Mouse (Mus musculus) stomach, postnatal 0 days (tissue): ENCODE data around the gene Zfp512. TPM values are rescaled to one million over a fixed set of nuclear protein-coding genes. Genes with fewer than 3 reads are reported as not detected.

Experiments used
- ATAC-seq: fragments of 200-750 bp; cut with Nextera tagmentation; 2 replicates; pipeline ENCODE4 v1.8.0; 2017; ENCODE audit not compliant: low FRiP score, low TSS enrichment
- DNase-seq: peaks from one replicate; pipeline ENCODE4 v3.0.0-alpha.2; 2016; ENCODE audit warnings: low spot score
- H3K27ac ChIP-seq: fragments of 300-500 bp; sonication (generic); replicated peaks from 2 replicates; pipeline ENCODE4 v1.5.1; 2014; ENCODE audit warnings: mild to moderate bottlenecking, control low read depth
- H3K27me3 ChIP-seq: fragments of 300-500 bp; sonication (generic); 2 replicates; pipeline ENCODE4 v1.6.1; 2014; ENCODE audit warnings: low read length; ENCODE audit not compliant: control insufficient read depth, insufficient read depth
- H3K36me3 ChIP-seq: fragments of 300-500 bp; sonication (generic); 2 replicates; pipeline ENCODE4 v1.6.1; 2014; ENCODE audit warnings: low read length, mixed read lengths; ENCODE audit not compliant: control insufficient read depth, insufficient read depth
- H3K4me1 ChIP-seq: fragments of 300-500 bp; sonication (generic); replicated peaks from 2 replicates; pipeline ENCODE4 v1.6.1; 2014; ENCODE audit warnings: antibody characterized with exemption; ENCODE audit not compliant: control insufficient read depth, insufficient read depth
- H3K4me2 ChIP-seq: fragments of 300-500 bp; sonication (generic); replicated peaks from 2 replicates; pipeline ENCODE4 v1.6.1; 2014; ENCODE audit warnings: low read depth, mild to moderate bottlenecking, control low read depth, moderate library complexity
- H3K4me3 ChIP-seq: fragments of 300-500 bp; sonication (generic); 2 replicates; pipeline ENCODE4 v1.5.1; 2014; ENCODE audit warnings: low read depth, low read length, control low read depth
- H3K9ac ChIP-seq: fragments of 300-500 bp; sonication (generic); 2 replicates; pipeline ENCODE4 v1.6.1; 2014; ENCODE audit warnings: mild to moderate bottlenecking, low read length, control low read depth, mixed read lengths
- H3K9me3 ChIP-seq: fragments of 300-500 bp; sonication (generic); 2 replicates; pipeline ENCODE4 v1.6.1; 2016; ENCODE audit warnings: low read length; ENCODE audit not compliant: control insufficient read depth
- CTCF ChIP-seq: IDR thresholded peaks from 2 replicates; pipeline ENCODE4 v1.5.1; 2016; ENCODE audit warnings: antibody characterized with exemption, low read depth, mild to moderate bottlenecking, moderate library complexity
- EP300 ChIP-seq: optimal IDR thresholded peaks from 2 replicates; pipeline ENCODE3; 2016; ENCODE audit warnings: antibody characterized with exemption
- WGBS: fragments of 180-500 bp; shearing (Covaris S2); extraction: QIAGEN DNeasy Blood & Tissue Kit; methylation state at CpG from one replicate; pipeline ENCODE4 v1.1.7; 2014; 5-methylcytosine and 5-hydroxymethylcytosine counted together
- polyA plus RNA-seq: library from polyadenylated mRNA; unstranded; fragments of >200 nt; fragmentation: Nextera tagmentation; extraction: Ambion mirVana; gene quantifications from 2 replicates; pipeline ENCODE4 v1.2.1, GENCODE M21; 2015

The Zfp512 gene
- polyA plus RNA-seq, 1 experiment from 2014 or later, result 13.3 TPM

DNA sequence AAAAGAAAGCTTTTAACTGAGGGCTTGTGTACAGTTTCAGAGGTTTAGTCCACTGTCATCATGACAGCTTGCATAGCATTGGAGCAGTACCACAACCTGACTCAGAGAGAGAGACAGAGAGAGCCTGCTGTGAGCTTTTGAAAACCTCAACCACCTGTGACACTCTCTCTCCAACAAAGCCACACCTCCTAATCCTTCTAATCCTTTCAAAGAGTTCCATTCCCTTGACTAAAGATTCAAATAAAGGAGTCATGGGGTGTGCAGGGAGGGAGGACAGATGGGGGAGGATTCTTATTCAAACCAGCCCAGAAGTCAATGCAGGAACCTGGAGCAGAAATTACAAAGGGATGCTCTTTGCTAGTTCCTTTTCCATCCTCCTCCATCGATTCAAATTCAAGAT lies 39.8 kb downstream of the Zfp512 start:
- H3K4me3 ChIP-seq, result no peak overlapping the region
- TF ChIP-seq EP300 (no peak), CTCF (no peak)
- 50% methylated on average over 1 of the region's 1 CpGs for WGBS
- no peaks in the 10 kb centered on the region for H3K9me3 ChIP-seq
- no peak for ATAC-seq
- H3K36me3 ChIP-seq, result no peaks in the 10 kb centered on the region
- no peaks in the 10 kb centered on the region for H3K27me3 ChIP-seq
- H3K4me1 ChIP-seq, result no peaks in the 10 kb centered on the region
- DNase-seq, result no peak
- H3K27ac ChIP-seq, result no peak overlapping the region
- no peak overlapping the region for H3K9ac ChIP-seq
- no peak overlapping the region for H3K4me2 ChIP-seq

DNA sequence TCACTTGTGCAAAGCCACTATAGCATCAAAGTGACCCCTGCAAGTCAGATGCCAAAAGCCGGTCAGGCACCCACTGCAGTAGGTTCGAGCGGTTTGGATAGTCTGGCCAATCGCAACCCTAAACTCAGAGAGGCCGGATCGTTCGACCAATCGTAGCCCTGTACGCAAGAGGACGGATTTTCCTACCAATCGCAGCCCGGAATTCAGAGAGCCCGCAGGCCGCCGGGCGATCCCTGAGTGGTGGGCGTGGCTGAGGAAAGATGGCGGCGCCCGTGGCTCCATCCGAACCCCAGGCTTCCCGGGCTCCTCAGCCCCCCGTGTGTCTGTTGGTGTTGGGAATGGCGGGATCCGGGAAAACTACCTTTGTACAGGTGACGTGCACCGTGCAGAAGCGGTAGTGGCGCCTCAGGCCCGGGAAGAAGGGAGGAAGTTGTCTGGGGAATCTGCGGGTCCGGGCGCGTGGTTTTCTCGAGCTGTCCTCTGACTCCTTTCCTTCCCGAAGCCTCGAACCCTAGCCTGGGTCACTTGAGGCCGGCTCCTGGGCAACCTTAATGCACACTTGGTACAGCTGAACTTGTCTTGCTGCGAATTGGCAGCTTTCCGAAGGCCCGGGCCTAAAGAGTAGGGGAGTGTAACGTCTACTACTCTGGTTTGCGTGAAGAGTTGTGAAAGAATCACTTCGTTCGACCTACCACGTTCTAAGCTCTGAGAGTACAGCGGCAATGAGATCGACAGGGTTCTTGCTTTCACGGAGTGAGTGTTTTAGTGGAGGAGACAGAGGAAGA lies 42.5 kb downstream of the Zfp512 start, which contains the start of gene Gpn1:
TSS of gene Gpn1 (plus strand) at position 229 of the 785 bp plus-strand sequence.
- H3K4me1 ChIP-seq, result no peaks in the 10 kb centered on the region
- no peak within 1 kb of the TSS for H3K27ac ChIP-seq
- H3K9me3 ChIP-seq, result no peaks in the 10 kb centered on the region
- H3K36me3 ChIP-seq, result 0 out of 2 replicates have a peak, but pooled peaks cover 2% of the 10 kb centered on the region
- DNase-seq, result peak; percentile 90
- peak within 1 kb of the TSS; percentile 56 for H3K9ac ChIP-seq
- TF ChIP-seq CTCF (no peak), EP300 (no peak)
- no peaks in the 10 kb centered on the region for H3K27me3 ChIP-seq
- ATAC-seq, result peak; percentile 100
- peak within 1 kb of the TSS; percentile 61 for H3K4me3 ChIP-seq
- H3K4me2 ChIP-seq, result peak within 1 kb of the TSS; percentile 76
- WGBS, result 0% methylated on average over 49 of the region's 49 CpGs

GRCm38 (mm10) chr5:31504843-31505242 lies 52.6 kb downstream of the Zfp512 start:
- no peak overlapping the region for H3K4me2 ChIP-seq
- no peaks in the 10 kb centered on the region for H3K9me3 ChIP-seq
- no peak overlapping the region for H3K9ac ChIP-seq
- no peak overlapping the region for H3K4me3 ChIP-seq
- no peaks in the 10 kb centered on the region for H3K27me3 ChIP-seq
- ATAC-seq (no peak), DNase-seq (no peak)
- no peaks in the 10 kb centered on the region for H3K4me1 ChIP-seq
- peaks cover 22% of the 10 kb centered on the region for H3K36me3 ChIP-seq
- H3K27ac ChIP-seq, result no peak overlapping the region
- TF ChIP-seq CTCF, result no peak
- no peak for TF ChIP-seq EP300
- 65% methylated on average over 10 of the region's 10 CpGs for WGBS

DNA sequence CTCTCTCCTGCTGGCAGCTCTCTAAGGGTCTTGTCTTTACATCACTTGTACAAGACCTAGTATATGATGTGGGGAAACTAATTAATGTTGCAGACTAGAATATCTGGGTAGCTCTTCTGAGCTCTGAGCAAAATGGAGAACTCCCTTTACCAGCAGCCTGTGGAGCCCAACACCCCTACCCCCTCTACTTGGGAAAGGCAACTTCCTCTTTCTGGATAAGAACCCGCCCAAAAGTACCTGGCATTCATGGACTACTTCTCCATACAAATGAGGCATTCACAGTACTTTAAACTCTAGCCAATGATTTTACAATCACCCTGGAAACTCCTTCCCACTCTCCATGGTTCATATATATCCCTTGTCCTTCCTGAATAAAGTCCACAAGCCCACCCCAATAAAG lies 60.2 kb downstream of the Zfp512 start:
- no peaks in the 10 kb centered on the region for H3K9me3 ChIP-seq
- H3K36me3 ChIP-seq, result peaks cover 21% of the 10 kb centered on the region
- WGBS, result 83% methylated on average over 1 of the region's 1 CpGs
- H3K9ac ChIP-seq, result no peak overlapping the region
- H3K27ac ChIP-seq, result no peak overlapping the region
- no peak for DNase-seq
- no peak overlapping the region for H3K4me3 ChIP-seq
- TF ChIP-seq CTCF (no peak), EP300 (no peak)
- no peaks in the 10 kb centered on the region for H3K27me3 ChIP-seq
- no peak for ATAC-seq
- no peaks in the 10 kb centered on the region for H3K4me1 ChIP-seq
- no peak overlapping the region for H3K4me2 ChIP-seq

GRCm38 (mm10) chr5:31520556-31520955 lies 68.3 kb downstream of the Zfp512 start:
- no peak for DNase-seq
- peaks cover 15% of the 10 kb centered on the region; the same call in 1 of the 2 replicates for H3K36me3 ChIP-seq
- H3K4me3 ChIP-seq, result no peak overlapping the region
- ATAC-seq, result no peak
- no peak overlapping the region for H3K4me2 ChIP-seq
- TF ChIP-seq EP300 (no peak), CTCF (no peak)
- H3K27ac ChIP-seq, result no peak overlapping the region
- WGBS, result 94% methylated on average over 6 of the region's 6 CpGs
- no peak overlapping the region for H3K9ac ChIP-seq
- H3K27me3 ChIP-seq, result no peaks in the 10 kb centered on the region
- no peaks in the 10 kb centered on the region for H3K9me3 ChIP-seq
- H3K4me1 ChIP-seq, result no peaks in the 10 kb centered on the region

DNA sequence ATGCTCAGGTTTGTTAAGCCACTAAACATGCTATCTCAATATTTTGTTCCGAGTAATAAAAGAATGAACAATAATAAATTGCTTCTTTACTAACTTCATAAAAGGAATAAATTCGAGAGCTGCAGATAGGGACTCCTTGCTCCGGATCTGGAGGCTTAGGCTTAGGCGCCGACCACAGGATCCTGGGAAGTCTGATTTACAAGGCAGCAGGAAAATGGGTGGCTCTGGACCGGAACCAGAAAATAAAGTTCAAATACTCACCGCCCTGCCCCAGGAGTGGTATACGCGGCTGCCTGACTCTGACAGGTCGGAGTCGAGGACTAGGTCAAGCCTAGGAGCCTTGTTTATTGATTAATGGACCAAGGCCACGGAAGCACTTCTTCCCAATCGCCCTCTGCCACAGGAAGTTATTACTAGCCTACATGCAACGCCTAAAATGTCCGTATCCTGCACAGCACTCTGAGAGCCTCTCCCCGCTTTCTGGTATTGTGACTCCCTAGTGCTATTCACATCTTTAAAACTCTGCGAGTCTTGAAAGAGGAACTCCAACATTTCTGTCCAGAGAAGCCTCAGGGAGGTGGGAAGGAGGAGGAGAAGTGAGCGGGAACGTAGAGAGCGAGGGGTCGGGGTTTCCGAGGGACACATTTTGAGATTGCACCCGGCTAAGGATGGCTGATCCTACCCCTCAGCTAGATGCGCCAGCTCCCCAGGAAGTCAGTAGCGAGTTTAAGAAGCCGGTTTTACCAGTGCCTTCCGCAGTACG lies 74.3 kb downstream of the Zfp512 start, which contains the start of gene Slc4a1ap:
TSS of gene Slc4a1ap (plus strand) at position 642 of the 763 bp plus-strand sequence.
- Histone ChIP-seq H3K27me3 (no peaks in the 10 kb centered on the region), H3K9me3 (no peaks in the 10 kb centered on the region), H3K9ac (peak within 1 kb of the TSS; percentile 91), H3K4me2 (peak within 1 kb of the TSS; percentile 95), H3K4me1 (0 out of 2 replicates have a peak, but pooled peaks cover 5% of the 10 kb centered on the region), H3K4me3 (peak within 1 kb of the TSS; percentile 91), H3K27ac (peak within 1 kb of the TSS; percentile 88), H3K36me3 (peaks cover 2% of the 10 kb centered on the region; the same call in 1 of the 2 replicates)
- DNase-seq (peak; percentile 76), ATAC-seq (peak; percentile 91)
- WGBS, result under 1% methylated on average over 28 of the region's 28 CpGs
- TF ChIP-seq CTCF (no peak), EP300 (no peak)
